Mouse (Mus musculus): Measurements from ENCODE around the gene Ksr1. TPM values are rescaled to one million over a fixed set of nuclear protein-coding genes. Genes with fewer than 3 reads are reported as not detected.

Gene Ksr1
- polyA plus RNA-seq, 1 experiment from 2014 or later, result 3.2 TPM

DNA sequence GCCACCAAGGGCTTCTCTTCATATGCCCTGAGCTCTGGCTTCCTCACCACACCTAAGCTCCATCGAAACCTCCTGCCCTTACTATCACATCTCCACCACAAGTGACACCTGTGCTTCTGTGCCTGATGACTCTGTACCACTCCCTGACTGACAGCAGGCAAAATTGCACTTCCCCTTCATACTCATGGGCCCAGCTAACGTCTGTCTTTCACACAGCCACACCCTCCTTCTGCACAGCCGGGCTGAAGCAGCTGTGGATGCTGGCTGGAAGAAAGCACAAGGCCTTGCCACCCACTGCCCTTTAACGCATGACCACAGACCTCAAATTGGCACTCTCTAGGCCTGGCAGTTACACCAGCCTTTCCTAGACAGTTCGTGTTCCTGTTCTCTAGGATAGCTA is 6.5 kb upstream of the Ksr1 start:
- ATAC-seq (ENCODE audit: insufficient read depth, low FRiP score), result no peak
- H3K27me3 ChIP-seq (ENCODE audit: control insufficient read depth, insufficient read depth, low read length), result no peaks in the 10 kb centered on the region
- H3K4me3 ChIP-seq (replicated peaks; ENCODE audit: low read length), result no peak overlapping the region
- no peaks in the 10 kb centered on the region for H3K36me3 ChIP-seq (ENCODE audit: control insufficient read depth, insufficient read depth, low read length)
- no peak overlapping the region; the same call in 1 of the 2 replicates for H3K9ac ChIP-seq (ENCODE audit: low read length)
- H3K9me3 ChIP-seq (replicated peaks; ENCODE audit: control insufficient read depth, low read length), result no peaks in the 10 kb centered on the region
- no peaks in the 10 kb centered on the region for H3K4me1 ChIP-seq (ENCODE audit: control insufficient read depth, insufficient read depth, low read length)
- 62% methylated on average over 5 of the region's 5 CpGs for WGBS
- H3K27ac ChIP-seq (ENCODE audit: low read length), result no peak overlapping the region
- H3K4me2 ChIP-seq (ENCODE audit: low read depth, low read length), result no peak overlapping the region

DNA sequence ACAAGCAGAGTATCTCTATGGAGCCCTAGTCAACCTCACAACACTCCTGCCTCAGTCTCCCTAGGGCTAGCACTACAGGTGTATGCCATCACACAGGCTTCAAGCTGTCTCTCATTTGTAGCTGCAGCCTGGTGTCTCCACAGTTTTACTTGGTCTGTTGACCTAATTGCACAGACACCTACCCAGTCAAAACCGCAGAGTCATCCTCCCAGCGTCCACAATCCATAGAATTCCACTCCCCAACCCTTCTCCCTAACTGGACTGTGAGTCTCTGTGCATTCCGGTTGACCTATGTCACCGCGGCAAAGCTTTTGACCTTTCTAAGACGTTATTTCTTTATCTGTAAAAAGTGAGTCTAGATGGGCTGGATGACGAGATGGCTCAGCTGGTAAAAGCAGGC is 5.7 kb upstream of the Ksr1 start:
- 74% methylated on average over 7 of the region's 7 CpGs for WGBS
- Histone ChIP-seq H3K27ac (ENCODE audit: low read length) (no peak overlapping the region), H3K4me2 (ENCODE audit: low read depth, low read length) (no peak overlapping the region), H3K27me3 (ENCODE audit: control insufficient read depth, insufficient read depth, low read length) (no peaks in the 10 kb centered on the region), H3K4me1 (ENCODE audit: control insufficient read depth, insufficient read depth, low read length) (no peaks in the 10 kb centered on the region), H3K9ac (ENCODE audit: low read length) (no peak overlapping the region), H3K9me3 (replicated peaks; ENCODE audit: control insufficient read depth, low read length) (no peaks in the 10 kb centered on the region), H3K4me3 (replicated peaks; ENCODE audit: low read length) (no peak overlapping the region), H3K36me3 (ENCODE audit: control insufficient read depth, insufficient read depth, low read length) (no peaks in the 10 kb centered on the region)
- no peak for ATAC-seq (ENCODE audit: insufficient read depth, low FRiP score)

DNA sequence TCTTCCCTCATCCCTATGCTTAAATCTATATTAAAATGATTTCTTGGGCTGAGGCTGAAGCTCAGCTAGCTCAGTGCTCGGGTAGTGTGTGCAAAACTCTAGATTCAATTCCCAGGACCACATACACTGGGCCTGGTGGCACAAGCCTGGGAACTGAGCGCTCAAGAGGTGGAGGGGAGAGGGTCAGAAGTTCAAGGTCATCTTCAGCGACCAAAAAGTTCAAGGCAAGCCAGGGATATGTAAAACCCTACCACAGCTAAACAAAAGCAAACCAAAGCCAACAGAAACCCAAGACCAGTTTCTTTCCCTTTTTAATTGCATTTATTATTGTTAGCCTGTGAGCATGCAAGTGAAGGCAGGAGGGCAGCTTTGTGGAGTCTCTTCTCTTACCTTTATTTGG is 4.1 kb upstream of the Ksr1 start:
- H3K27me3 ChIP-seq (ENCODE audit: control insufficient read depth, insufficient read depth, low read length), result no peaks in the 10 kb centered on the region
- no peak overlapping the region for H3K4me2 ChIP-seq (ENCODE audit: low read depth, low read length)
- no peaks in the 10 kb centered on the region for H3K36me3 ChIP-seq (ENCODE audit: control insufficient read depth, insufficient read depth, low read length)
- no peaks in the 10 kb centered on the region for H3K9me3 ChIP-seq (replicated peaks; ENCODE audit: control insufficient read depth, low read length)
- H3K9ac ChIP-seq (ENCODE audit: low read length), result no peak overlapping the region
- no peaks in the 10 kb centered on the region for H3K4me1 ChIP-seq (ENCODE audit: control insufficient read depth, insufficient read depth, low read length)
- H3K4me3 ChIP-seq (replicated peaks; ENCODE audit: low read length), result no peak overlapping the region
- no peak for ATAC-seq (ENCODE audit: insufficient read depth, low FRiP score)
- WGBS, result 63% methylated on average over 3 of the region's 3 CpGs
- no peak overlapping the region for H3K27ac ChIP-seq (ENCODE audit: low read length)

DNA sequence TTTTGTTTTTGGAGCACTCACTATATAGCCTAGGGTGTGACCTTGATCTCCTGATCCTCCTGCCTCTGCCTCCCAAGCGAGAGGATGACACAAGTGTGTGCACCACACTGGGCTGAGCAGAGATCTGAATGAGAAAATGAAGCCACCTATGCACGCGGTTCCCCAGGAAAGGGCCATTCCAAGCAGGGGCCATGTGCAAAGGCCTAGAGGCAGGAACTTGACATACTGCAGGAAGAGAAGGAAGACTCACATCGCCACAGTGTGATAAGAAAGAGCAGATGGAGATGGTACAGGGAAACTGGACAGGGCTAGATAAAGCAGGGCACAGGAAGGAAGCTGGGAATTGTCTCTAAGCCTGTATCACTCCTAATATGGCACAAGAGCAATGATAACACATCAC is 3.1 kb upstream of the Ksr1 start:
- no peaks in the 10 kb centered on the region for H3K27me3 ChIP-seq (ENCODE audit: control insufficient read depth, insufficient read depth, low read length)
- H3K27ac ChIP-seq (ENCODE audit: low read length), result no peak overlapping the region
- H3K4me2 ChIP-seq (ENCODE audit: low read depth, low read length), result no peak overlapping the region
- no peaks in the 10 kb centered on the region for H3K36me3 ChIP-seq (ENCODE audit: control insufficient read depth, insufficient read depth, low read length)
- H3K9ac ChIP-seq (ENCODE audit: low read length), result no peak overlapping the region
- ATAC-seq (ENCODE audit: insufficient read depth, low FRiP score), result no peak
- peaks cover 3% of the 10 kb centered on the region for H3K4me1 ChIP-seq (ENCODE audit: control insufficient read depth, insufficient read depth, low read length)
- H3K9me3 ChIP-seq (replicated peaks; ENCODE audit: control insufficient read depth, low read length), result no peaks in the 10 kb centered on the region
- H3K4me3 ChIP-seq (replicated peaks; ENCODE audit: low read length), result no peak overlapping the region
- 86% methylated on average over 4 of the region's 4 CpGs for WGBS

DNA sequence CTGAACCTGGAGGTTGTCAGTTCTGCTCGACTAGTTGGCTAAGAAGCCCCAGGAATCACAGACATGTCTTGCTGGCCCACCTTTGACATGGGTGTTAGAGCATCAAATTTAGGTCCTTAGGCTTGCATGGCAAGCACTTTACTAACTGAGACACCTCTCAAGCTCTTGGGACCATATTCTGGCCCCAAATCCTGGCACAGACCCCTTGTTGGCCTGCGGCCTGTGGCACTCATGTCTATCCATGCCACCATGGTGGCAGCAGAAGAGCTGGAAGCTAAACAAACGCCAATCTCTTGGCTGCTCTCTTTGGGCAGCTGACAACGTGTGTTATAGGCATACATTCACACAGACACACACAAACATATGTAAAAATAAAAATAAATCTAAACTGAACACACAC is 2.6 kb upstream of the Ksr1 start:
- Histone ChIP-seq H3K27me3 (ENCODE audit: control insufficient read depth, insufficient read depth, low read length) (no peaks in the 10 kb centered on the region), H3K9me3 (replicated peaks; ENCODE audit: control insufficient read depth, low read length) (no peaks in the 10 kb centered on the region), H3K4me2 (ENCODE audit: low read depth, low read length) (no peak overlapping the region), H3K4me1 (ENCODE audit: control insufficient read depth, insufficient read depth, low read length) (peaks cover 8% of the 10 kb centered on the region), H3K9ac (ENCODE audit: low read length) (no peak overlapping the region), H3K36me3 (ENCODE audit: control insufficient read depth, insufficient read depth, low read length) (no peaks in the 10 kb centered on the region), H3K4me3 (replicated peaks; ENCODE audit: low read length) (no peak overlapping the region), H3K27ac (ENCODE audit: low read length) (no peak overlapping the region)
- WGBS, result 79% methylated on average over 4 of the region's 4 CpGs
- no peak for ATAC-seq (ENCODE audit: insufficient read depth, low FRiP score)

DNA sequence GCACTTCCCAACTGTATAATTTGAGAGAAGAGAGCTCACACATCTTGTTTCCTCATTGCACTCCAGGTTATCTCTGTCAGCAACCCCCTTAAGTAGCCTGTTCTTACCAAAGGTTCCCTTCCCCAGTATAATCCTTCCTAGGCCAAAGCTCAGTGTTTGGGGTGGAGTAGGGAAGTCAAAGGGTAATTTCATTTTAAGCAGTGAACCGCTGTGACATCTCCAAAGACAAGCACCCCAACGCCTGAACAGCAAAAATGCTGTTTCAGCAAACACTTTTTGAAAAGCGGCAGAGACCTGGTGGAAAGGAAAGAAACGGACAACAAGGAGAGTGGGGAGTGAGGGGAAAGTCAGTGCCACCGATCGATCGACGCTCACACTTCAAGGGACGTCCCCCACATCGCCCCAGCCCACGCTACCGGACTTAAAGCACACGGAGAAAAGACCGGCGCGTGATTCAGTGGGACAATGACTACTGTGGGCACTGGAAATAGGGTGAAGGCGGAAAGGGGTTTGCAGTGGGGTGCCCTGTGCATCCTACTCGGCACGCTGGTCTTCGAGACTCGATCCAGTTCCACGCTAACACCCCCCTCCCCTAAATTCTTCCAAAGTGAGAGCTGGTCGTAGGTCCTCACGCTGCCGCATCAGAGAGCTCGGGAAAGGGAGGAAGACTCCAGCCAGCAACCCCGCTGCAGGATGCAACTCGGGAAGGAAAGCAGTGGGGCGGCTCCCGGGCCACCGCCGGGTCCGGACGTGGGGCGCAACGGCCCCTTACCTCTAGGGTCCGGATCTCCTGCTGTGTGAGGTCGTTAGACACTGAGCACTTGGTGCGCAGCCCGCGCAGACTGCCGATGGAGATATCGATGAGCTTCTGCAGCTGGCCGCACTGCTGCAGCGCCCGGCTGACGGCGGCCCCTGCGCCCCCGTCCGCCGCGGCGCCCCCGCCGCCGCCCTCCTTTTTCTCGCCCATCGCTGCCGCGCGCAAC is 633 bp downstream of the Ksr1 start:
- peak overlapping the region; percentile 75 for H3K4me2 ChIP-seq (ENCODE audit: low read depth, low read length)
- no peaks in the 10 kb centered on the region for H3K9me3 ChIP-seq (replicated peaks; ENCODE audit: control insufficient read depth, low read length)
- peak; percentile 20; the same call in 1 of the 2 replicates for ATAC-seq (ENCODE audit: insufficient read depth, low FRiP score)
- no peaks in the 10 kb centered on the region for H3K27me3 ChIP-seq (ENCODE audit: control insufficient read depth, insufficient read depth, low read length)
- H3K9ac ChIP-seq (ENCODE audit: low read length), result peak overlapping the region; percentile 96
- H3K36me3 ChIP-seq (ENCODE audit: control insufficient read depth, insufficient read depth, low read length), result no peaks in the 10 kb centered on the region
- peaks cover 20% of the 10 kb centered on the region for H3K4me1 ChIP-seq (ENCODE audit: control insufficient read depth, insufficient read depth, low read length)
- H3K27ac ChIP-seq (ENCODE audit: low read length), result peak overlapping the region; percentile 92
- WGBS, result 1% methylated on average over 58 of the region's 62 CpGs
- H3K4me3 ChIP-seq (replicated peaks; ENCODE audit: low read length), result peak overlapping the region; percentile 90

DNA sequence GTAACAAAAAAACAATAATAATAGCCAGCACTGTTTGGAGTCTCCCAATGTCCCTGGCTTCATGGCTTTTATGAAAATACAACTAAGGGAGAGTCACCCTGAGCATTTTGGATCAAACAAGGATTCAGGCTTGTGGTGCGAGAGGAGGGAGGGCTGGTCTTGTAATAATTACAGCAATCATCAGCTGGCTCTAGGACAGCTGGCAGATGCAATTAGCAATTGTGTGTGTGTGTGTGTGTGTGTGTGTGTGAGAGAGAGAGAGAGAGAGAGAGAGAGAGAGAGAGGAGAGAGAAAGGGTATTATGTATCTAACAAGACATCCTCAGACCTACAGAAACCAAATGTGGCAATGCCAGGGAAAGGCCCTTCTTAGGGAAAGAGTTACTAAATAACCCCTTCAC is 1.5 kb downstream of the Ksr1 start:
- H3K4me3 ChIP-seq (replicated peaks; ENCODE audit: low read length), result peak overlapping the region; percentile 90
- WGBS, result 56% methylated on average over 1 of the region's 1 CpGs
- no peaks in the 10 kb centered on the region for H3K36me3 ChIP-seq (ENCODE audit: control insufficient read depth, insufficient read depth, low read length)
- peaks cover 20% of the 10 kb centered on the region for H3K4me1 ChIP-seq (ENCODE audit: control insufficient read depth, insufficient read depth, low read length)
- peak overlapping the region; percentile 96 for H3K9ac ChIP-seq (ENCODE audit: low read length)
- no peak for ATAC-seq (ENCODE audit: insufficient read depth, low FRiP score)
- 0 out of 2 replicates have a peak overlapping the region, but pooled peaks have one; percentile 92 for H3K27ac ChIP-seq (ENCODE audit: low read length)
- H3K27me3 ChIP-seq (ENCODE audit: control insufficient read depth, insufficient read depth, low read length), result no peaks in the 10 kb centered on the region
- H3K9me3 ChIP-seq (replicated peaks; ENCODE audit: control insufficient read depth, low read length), result no peaks in the 10 kb centered on the region
- H3K4me2 ChIP-seq (ENCODE audit: low read depth, low read length), result peak overlapping the region; percentile 75

DNA sequence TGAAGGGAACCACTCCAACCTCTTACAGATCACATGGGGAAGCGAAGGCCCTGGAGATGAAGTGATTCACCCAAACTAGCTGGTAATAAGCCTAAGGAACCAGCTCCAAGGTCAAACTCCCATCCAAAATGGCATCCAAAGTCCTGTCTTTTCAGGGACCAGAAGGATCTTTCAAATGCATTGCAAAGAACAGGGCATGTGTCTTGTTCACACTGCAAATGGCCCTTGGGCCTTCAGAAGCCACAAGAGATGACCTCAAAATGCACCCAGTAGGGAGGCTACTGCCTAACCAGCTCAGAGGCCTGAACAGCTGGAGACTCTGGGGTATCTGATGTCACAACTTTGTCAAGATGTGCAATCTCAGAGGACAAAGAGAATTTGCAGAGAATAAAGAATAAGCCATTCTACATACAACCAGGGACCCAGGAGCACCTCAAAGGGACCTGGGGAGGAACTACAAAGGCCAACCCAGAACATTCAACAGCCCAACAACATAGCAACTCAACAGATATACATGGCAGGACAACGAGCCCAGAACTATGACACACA is 2.1 kb downstream of the Ksr1 start:
- Histone ChIP-seq H3K27ac (ENCODE audit: low read length) (no peak overlapping the region), H3K9ac (ENCODE audit: low read length) (no peak overlapping the region), H3K4me2 (ENCODE audit: low read depth, low read length) (peak overlapping the region; percentile 75), H3K9me3 (replicated peaks; ENCODE audit: control insufficient read depth, low read length) (no peaks in the 10 kb centered on the region), H3K36me3 (ENCODE audit: control insufficient read depth, insufficient read depth, low read length) (no peaks in the 10 kb centered on the region), H3K4me1 (ENCODE audit: control insufficient read depth, insufficient read depth, low read length) (peaks cover 20% of the 10 kb centered on the region), H3K4me3 (replicated peaks; ENCODE audit: low read length) (no peak overlapping the region; the same call in 1 of the 2 replicates), H3K27me3 (ENCODE audit: control insufficient read depth, insufficient read depth, low read length) (no peaks in the 10 kb centered on the region)
- WGBS, result 87% methylated on average over 2 of the region's 2 CpGs
- no peak for ATAC-seq (ENCODE audit: insufficient read depth, low FRiP score)

DNA sequence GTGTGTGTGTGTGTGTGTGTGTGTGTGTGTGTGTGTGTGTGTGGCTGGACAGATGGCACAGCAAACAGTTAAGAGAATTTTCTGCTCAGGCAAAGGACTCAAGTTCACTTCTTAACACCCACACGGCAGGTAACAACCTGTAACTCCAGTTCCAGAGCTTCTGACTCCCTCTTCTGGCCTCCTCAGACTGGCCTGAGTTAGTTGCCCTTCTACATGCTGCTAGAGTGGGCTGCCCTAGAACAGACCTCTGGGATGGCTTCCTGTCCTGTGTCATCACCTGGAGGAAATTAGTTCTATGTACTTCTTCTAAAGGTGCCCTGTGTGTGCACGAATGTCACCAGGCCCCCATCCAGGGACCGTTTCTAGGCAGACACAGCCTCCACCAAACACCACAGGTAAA is 2.9 kb downstream of the Ksr1 start:
- WGBS, result 83% methylated on average over 3 of the region's 3 CpGs
- H3K4me2 ChIP-seq (ENCODE audit: low read depth, low read length), result no peak overlapping the region
- no peak overlapping the region for H3K27ac ChIP-seq (ENCODE audit: low read length)
- ATAC-seq (ENCODE audit: insufficient read depth, low FRiP score), result no peak
- H3K9ac ChIP-seq (ENCODE audit: low read length), result no peak overlapping the region
- H3K4me3 ChIP-seq (replicated peaks; ENCODE audit: low read length), result no peak overlapping the region
- peaks cover 23% of the 10 kb centered on the region for H3K4me1 ChIP-seq (ENCODE audit: control insufficient read depth, insufficient read depth, low read length)
- no peaks in the 10 kb centered on the region for H3K36me3 ChIP-seq (ENCODE audit: control insufficient read depth, insufficient read depth, low read length)
- H3K9me3 ChIP-seq (replicated peaks; ENCODE audit: control insufficient read depth, low read length), result no peaks in the 10 kb centered on the region
- no peaks in the 10 kb centered on the region for H3K27me3 ChIP-seq (ENCODE audit: control insufficient read depth, insufficient read depth, low read length)

Measured in stomach, embryonic 16.5 days (tissue).